In genomic region chr15:84506026-84506425, GRCm38 (mm10) we compare ENCODE assay signal across 18 mouse cellular contexts. TPM values are rescaled to one million over a fixed set of nuclear protein-coding genes. Genes with fewer than 3 reads are reported as not detected.
DNase-seq lines count a peak whose midpoint lies in the region; ATAC-seq lines count a peak whose summit lies in the region.
"Had no signal": no experiment of that assay in that cellular context is flagged by ENCODE, and none has a peak within 500 bp of the region (broad histone marks: within the 10 kb centered on the region; RNA-seq: fewer than 3 reads in every experiment).

No protein-coding gene starts in this region.

- peak; percentile 50 for DNase-seq in layer of hippocampus, adult 11-12 months (ENCODE audit: low spot score)
- DNase-seq in layer of hippocampus, postnatal 25 days (ENCODE audit: extremely low spot score in 1 of 2, low spot score in 1 of 2) = no peak
- peak; percentile 33 to 76 for DNase-seq in frontal cortex, postnatal 10 days (ENCODE audit: low spot score in 2 of 2)
- peak; percentile 40 to 79 for DNase-seq in left cerebral cortex, adult 9 months (ENCODE audit: low spot score in 2 of 2)
- peak; percentile 71 to 74 for DNase-seq in right cerebral cortex, postnatal 36 days (ENCODE audit: low spot score in 2 of 2)
- no peak for DNase-seq in yolk sac, embryonic 10.5 days (ENCODE audit: low spot score)
- DNase-seq in kidney, adult 11 months = no peak
- DNase-seq: adrenal gland, adult 8-10 months; cerebellum, adult 8-10 months; embryo, embryonic 11 days; heart, adult 11 months; kidney, postnatal 14 days; lung, postnatal 10 days; thymus, postnatal 36 days had no signal

- ATAC-seq in inflammation-experienced regulatory T-cells, adult 6 months = no peak
- ATAC-seq: intestine, postnatal 0 days had no signal

RNA-seq across cellular contexts. Expression of gene Rtl6, which starts 51.6 kb away (rescaled TPM):
- 10 to 100 TPM; 61.7 to 63.5 TPM for total RNA-seq in layer of hippocampus, postnatal 25 days (2021)
- polyA plus RNA-seq in inflammation-experienced regulatory T-cells, adult 6 months (2017; shearing (Covaris generic)) = 1 to 10 TPM; 1.3 to 2.0 (median 1.8) TPM

RNA-seq across cellular contexts. Expression of gene Shisal1, which starts 59.1 kb away (rescaled TPM):
- 10 to 100 TPM; 62.5 to 65.1 TPM for total RNA-seq in layer of hippocampus, postnatal 25 days (2021)
- polyA plus RNA-seq in inflammation-experienced regulatory T-cells, adult 6 months (2017; shearing (Covaris generic)) = not detected
- total RNA-seq: monocyte, adult 5-6 weeks had no signal
- polyA plus RNA-seq: C2C12 had no signal

Comparison
In these comparisons a context has a peak if more than half of its experiments do, and no peak if none do; other contexts are left out.
1. DNase-seq: peak in layer of hippocampus, adult 11-12 months (single experiment), frontal cortex, postnatal 10 days (2 of 2), left cerebral cortex, adult 9 months (2 of 2) and right cerebral cortex, postnatal 36 days (2 of 2); none in layer of hippocampus, postnatal 25 days (0 of 2), yolk sac, embryonic 10.5 days (single experiment) and kidney, adult 11 months (single experiment).